Mouse (Mus musculus) MEL (cell line): Measurements from ENCODE around the gene Utp20.

Experiments
- CTCF ChIP-seq, 3 experiments: IDR thresholded peaks in 2 of 3; conservative IDR thresholded peaks in 1 of 3; 2 replicates each; pipeline ENCODE4 v1.5.1; 2011 to 2012; ENCODE audit warnings: low read length in 3 of 3, low read depth in 2 of 3, mild to moderate bottlenecking in 2 of 3, improper control_type of control experiment in 1 of 3, inconsistent platforms in 1 of 3, mixed read lengths in 1 of 3, moderate library complexity in 1 of 3; ENCODE audit not compliant: control insufficient read depth in 1 of 3, insufficient read depth in 1 of 3, poor library complexity in 1 of 3, severe bottlenecking in 1 of 3
- EP300 ChIP-seq, 2 experiments: IDR thresholded peaks; 2 replicates each; pipeline ENCODE4 v1.6.1; 2011; ENCODE audit warnings: improper control_type of control experiment in 2 of 2, low read length in 2 of 2, low read depth in 1 of 2, mild to moderate bottlenecking in 1 of 2

DNA sequence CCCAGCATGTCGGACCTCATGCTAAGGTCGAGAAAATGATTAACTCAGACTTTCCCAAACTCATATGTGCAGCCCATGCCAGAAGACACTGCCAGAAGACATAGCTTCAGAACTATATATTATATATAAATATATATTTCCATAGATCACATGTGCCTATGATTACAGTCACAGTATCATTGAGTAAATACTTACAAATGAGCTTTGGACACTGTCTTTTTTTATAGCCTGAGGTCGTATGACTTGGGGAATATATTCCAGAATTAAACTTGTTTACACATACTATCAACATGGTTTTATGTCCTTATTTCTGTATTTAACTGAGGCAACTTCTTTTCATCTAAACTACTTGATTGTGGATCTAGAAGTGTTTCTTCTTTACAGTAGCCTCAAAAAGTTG is 34.3 kb upstream of the Utp20 start:
- TF ChIP-seq EP300 (IDR thresholded peaks at IDR 0.05; ENCODE audit: low read depth in 1 of 2, low read length in 2 of 2) (no peak), CTCF (IDR thresholded peaks at IDR 0.05 in 2 of 3, conservative IDR thresholded peaks at IDR 0.05 in 1 of 3; ENCODE audit: control insufficient read depth in 1 of 3, insufficient read depth in 1 of 3, low read depth in 2 of 3, low read length in 3 of 3, poor library complexity in 1 of 3, severe bottlenecking in 1 of 3) (no peak)
